Mouse (Mus musculus): ENCODE measurements around the gene Trank1. TPM values are rescaled to one million over a fixed set of nuclear protein-coding genes. Genes with fewer than 3 reads are reported as not detected.

Gene Trank1
- polyA plus RNA-seq, 1 experiment from 2014 or later: 0.06 TPM

- no peak overlapping the region for H3K27ac ChIP-seq (replicated peaks)
- 29% methylated on average over 2 of the region's 2 CpGs for WGBS (ENCODE audit: insufficient replicate concordance)
- no peaks in the 10 kb centered on the region for H3K27me3 ChIP-seq
- H3K4me1 ChIP-seq (replicated peaks): no peaks in the 10 kb centered on the region
- ATAC-seq (ENCODE audit: insufficient read depth): no peak
- no peak overlapping the region for H3K4me3 ChIP-seq (replicated peaks)
- H3K9me3 ChIP-seq (replicated peaks): no peaks in the 10 kb centered on the region
- H3K9ac ChIP-seq: no peak overlapping the region
- no peak overlapping the region for H3K4me2 ChIP-seq
- no peaks in the 10 kb centered on the region for H3K36me3 ChIP-seq (replicated peaks)
Measured at GRCm38 (mm10) chr9:111333790-111334189, 22.3 kb downstream of the Trank1 start.

DNA sequence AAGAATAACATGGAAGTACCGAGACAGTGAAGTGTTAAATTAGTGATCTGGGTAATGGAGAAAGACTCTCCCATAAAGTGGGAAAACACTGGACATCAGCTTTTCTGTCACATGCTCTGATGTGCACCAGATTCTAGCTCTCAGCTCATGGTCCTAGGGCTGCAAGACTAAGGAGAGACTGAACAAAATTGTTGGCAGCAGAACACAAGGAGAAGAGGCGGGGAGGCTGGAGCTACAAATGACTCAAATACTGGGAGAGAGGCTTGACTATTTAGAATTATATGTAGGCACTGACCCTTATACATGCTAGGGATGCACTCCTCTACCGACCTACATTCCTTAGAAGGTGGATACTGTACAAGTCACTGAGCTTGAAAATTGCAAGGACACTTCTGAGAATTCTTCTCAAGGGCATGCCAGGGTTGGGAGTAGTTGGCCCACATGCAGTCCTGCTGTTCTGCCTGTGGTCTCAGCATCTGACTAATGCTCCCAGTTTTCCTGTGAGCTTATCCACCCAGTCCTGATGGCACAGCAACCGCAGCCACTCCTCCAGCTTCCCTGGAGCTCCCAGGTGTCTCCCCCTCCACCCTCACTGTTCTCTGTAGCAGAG, 23.1 kb downstream of the Trank1 start:
- H3K4me2 ChIP-seq: no peak overlapping the region
- H3K9ac ChIP-seq: no peak overlapping the region
- no peaks in the 10 kb centered on the region for H3K36me3 ChIP-seq (replicated peaks)
- H3K4me1 ChIP-seq (replicated peaks): no peaks in the 10 kb centered on the region
- no peaks in the 10 kb centered on the region for H3K9me3 ChIP-seq (replicated peaks)
- no peak overlapping the region for H3K4me3 ChIP-seq (replicated peaks)
- 51% methylated on average over 4 of the region's 4 CpGs for WGBS (ENCODE audit: insufficient replicate concordance)
- no peak for ATAC-seq (ENCODE audit: insufficient read depth)
- H3K27ac ChIP-seq (replicated peaks): no peak overlapping the region
- H3K27me3 ChIP-seq: no peaks in the 10 kb centered on the region

DNA sequence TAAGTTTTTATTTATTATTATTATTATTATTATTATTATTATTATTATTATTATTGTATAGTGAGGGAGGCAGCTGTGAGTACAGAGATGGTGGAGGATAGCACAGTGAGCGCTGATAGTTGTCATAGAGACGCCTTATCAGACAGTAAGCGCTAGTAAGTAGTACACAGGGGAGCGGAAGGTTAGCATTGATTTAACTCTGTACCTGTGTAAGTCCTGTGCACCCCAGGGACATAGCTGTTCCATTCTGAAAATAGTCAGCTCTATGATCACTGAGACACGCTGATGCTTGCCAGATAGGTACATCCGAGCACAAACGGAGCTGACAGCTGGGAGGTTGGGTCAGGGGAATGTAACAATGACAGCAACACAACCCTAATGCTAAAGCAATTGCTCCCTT, 39.7 kb downstream of the Trank1 start:
- ATAC-seq (ENCODE audit: insufficient read depth): no peak
- H3K27ac ChIP-seq (replicated peaks): no peak overlapping the region
- no peak overlapping the region for H3K4me3 ChIP-seq (replicated peaks)
- H3K4me1 ChIP-seq (replicated peaks): no peaks in the 10 kb centered on the region
- WGBS (ENCODE audit: insufficient replicate concordance): 71% methylated on average over 7 of the region's 7 CpGs
- no peaks in the 10 kb centered on the region; the same call in 1 of the 2 replicates for H3K27me3 ChIP-seq
- H3K9ac ChIP-seq: no peak overlapping the region
- H3K9me3 ChIP-seq (replicated peaks): no peaks in the 10 kb centered on the region
- no peak overlapping the region for H3K4me2 ChIP-seq
- no peaks in the 10 kb centered on the region for H3K36me3 ChIP-seq (replicated peaks)

GRCm38 (mm10) chr9:111351641-111352040, 40.1 kb downstream of the Trank1 start:
- Histone ChIP-seq H3K9me3 (replicated peaks) (no peaks in the 10 kb centered on the region), H3K4me1 (replicated peaks) (no peaks in the 10 kb centered on the region), H3K9ac (no peak overlapping the region), H3K4me2 (no peak overlapping the region), H3K27me3 (no peaks in the 10 kb centered on the region; the same call in 1 of the 2 replicates), H3K4me3 (replicated peaks) (no peak overlapping the region), H3K27ac (replicated peaks) (no peak overlapping the region), H3K36me3 (replicated peaks) (no peaks in the 10 kb centered on the region)
- 43% methylated on average over 1 of the region's 1 CpGs for WGBS (ENCODE audit: insufficient replicate concordance)
- no peak for ATAC-seq (ENCODE audit: insufficient read depth)

DNA sequence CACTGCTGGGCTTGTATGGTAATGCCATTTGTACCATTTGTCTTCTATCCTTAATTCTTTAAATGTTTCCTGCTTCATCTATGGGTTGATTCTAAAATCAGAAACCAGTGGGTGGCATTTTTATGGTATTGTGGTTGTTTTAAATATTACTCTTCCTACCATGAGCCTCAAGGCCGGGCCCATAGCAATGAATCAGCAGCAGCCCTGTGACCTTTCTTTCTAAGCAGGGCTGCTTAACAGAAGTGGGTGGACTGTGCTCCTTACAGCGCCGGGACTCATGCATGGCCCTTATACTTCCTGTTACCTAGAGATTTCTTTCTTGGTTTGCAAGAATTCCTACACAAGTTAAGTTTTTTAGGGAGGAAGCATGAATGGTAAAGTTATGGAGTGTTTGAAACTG, 41.1 kb downstream of the Trank1 start:
- Histone ChIP-seq H3K4me3 (replicated peaks) (no peak overlapping the region), H3K27me3 (no peaks in the 10 kb centered on the region; the same call in 1 of the 2 replicates), H3K36me3 (replicated peaks) (no peaks in the 10 kb centered on the region), H3K9ac (no peak overlapping the region), H3K4me1 (replicated peaks) (no peaks in the 10 kb centered on the region), H3K27ac (replicated peaks) (no peak overlapping the region), H3K9me3 (replicated peaks) (no peaks in the 10 kb centered on the region), H3K4me2 (no peak overlapping the region)
- no peak for ATAC-seq (ENCODE audit: insufficient read depth)
- WGBS (ENCODE audit: insufficient replicate concordance): 56% methylated on average over 3 of the region's 3 CpGs

DNA sequence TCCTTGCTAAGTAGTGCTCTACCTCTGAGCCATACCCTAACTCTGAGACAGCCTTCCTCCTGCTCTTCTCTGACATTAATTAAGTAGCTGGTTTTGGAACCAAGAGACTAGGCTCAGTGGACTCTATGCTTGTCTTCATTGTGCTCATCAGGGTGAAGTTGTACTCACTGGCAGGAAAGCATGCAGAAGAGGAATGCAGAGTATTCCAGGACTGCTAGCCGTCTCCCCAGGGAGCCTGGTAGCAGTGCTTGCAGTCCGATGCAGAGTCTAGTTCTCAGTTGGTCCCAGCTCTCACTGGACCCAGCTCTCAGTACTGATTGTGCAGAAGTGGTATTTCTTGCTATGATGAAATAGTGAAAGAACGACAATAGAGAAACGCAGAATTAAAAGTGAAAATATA, 43.5 kb downstream of the Trank1 start:
- H3K27ac ChIP-seq (replicated peaks): no peak overlapping the region
- no peaks in the 10 kb centered on the region for H3K4me1 ChIP-seq (replicated peaks)
- no peak overlapping the region for H3K4me3 ChIP-seq (replicated peaks)
- no peak overlapping the region for H3K4me2 ChIP-seq
- no peaks in the 10 kb centered on the region; the same call in 1 of the 2 replicates for H3K27me3 ChIP-seq
- H3K36me3 ChIP-seq (replicated peaks): no peaks in the 10 kb centered on the region
- WGBS (ENCODE audit: insufficient replicate concordance): 65% methylated on average over 4 of the region's 4 CpGs
- H3K9ac ChIP-seq: no peak overlapping the region
- ATAC-seq (ENCODE audit: insufficient read depth): no peak
- H3K9me3 ChIP-seq (replicated peaks): no peaks in the 10 kb centered on the region

DNA sequence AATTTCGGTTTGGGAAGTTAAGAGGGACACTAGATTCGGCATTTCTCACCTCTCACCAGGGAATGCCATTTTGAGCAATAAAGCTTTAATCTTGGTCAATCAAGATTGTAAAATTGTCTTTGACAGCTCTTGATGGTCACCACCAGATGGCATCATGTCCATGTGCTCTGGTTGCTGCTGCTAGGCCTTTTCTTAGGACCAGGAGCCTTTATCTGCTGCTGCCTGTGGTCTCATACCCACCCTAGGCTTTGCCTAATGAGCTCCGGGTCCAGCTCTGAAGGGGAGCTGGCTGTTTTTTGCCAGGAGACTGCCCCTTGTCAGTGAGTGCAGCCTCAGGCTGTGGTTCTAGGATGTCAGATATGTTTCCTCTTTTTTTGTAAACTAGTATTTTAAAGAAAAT, 44.8 kb downstream of the Trank1 start:
- Histone ChIP-seq H3K9me3 (replicated peaks) (no peaks in the 10 kb centered on the region), H3K4me2 (no peak overlapping the region), H3K9ac (no peak overlapping the region), H3K4me1 (replicated peaks) (no peaks in the 10 kb centered on the region), H3K27ac (replicated peaks) (no peak overlapping the region), H3K36me3 (replicated peaks) (no peaks in the 10 kb centered on the region), H3K27me3 (no peaks in the 10 kb centered on the region; the same call in 1 of the 2 replicates), H3K4me3 (replicated peaks) (no peak overlapping the region)
- 21% methylated on average over 3 of the region's 3 CpGs for WGBS (ENCODE audit: insufficient replicate concordance)
- no peak for ATAC-seq (ENCODE audit: insufficient read depth)

- WGBS (ENCODE audit: insufficient replicate concordance): 44% methylated on average over 7 of the region's 7 CpGs
Measured at GRCm38 (mm10) chr9:111363656-111364055, 52.1 kb downstream of the Trank1 start.

GRCm38 (mm10) chr9:111367713-111368112, 56.2 kb downstream of the Trank1 start:
- Histone ChIP-seq H3K9ac (no peak overlapping the region), H3K36me3 (replicated peaks) (no peaks in the 10 kb centered on the region), H3K27me3 (no peaks in the 10 kb centered on the region), H3K4me2 (no peak overlapping the region), H3K4me1 (replicated peaks) (no peaks in the 10 kb centered on the region), H3K9me3 (replicated peaks) (no peaks in the 10 kb centered on the region), H3K4me3 (replicated peaks) (no peak overlapping the region), H3K27ac (replicated peaks) (no peak overlapping the region)
- ATAC-seq (ENCODE audit: insufficient read depth): no peak
- WGBS (ENCODE audit: insufficient replicate concordance): 57% methylated on average over 2 of the region's 2 CpGs

More at GRCm38 (mm10) chr9:111363656-111364055, 52.1 kb downstream of the Trank1 start:
- Histone ChIP-seq H3K4me3 (replicated peaks) (no peak overlapping the region), H3K4me2 (no peak overlapping the region), H3K4me1 (replicated peaks) (no peaks in the 10 kb centered on the region), H3K9me3 (replicated peaks) (no peaks in the 10 kb centered on the region), H3K27me3 (no peaks in the 10 kb centered on the region), H3K27ac (replicated peaks) (no peak overlapping the region), H3K9ac (no peak overlapping the region), H3K36me3 (replicated peaks) (no peaks in the 10 kb centered on the region)
- ATAC-seq (ENCODE audit: insufficient read depth): no peak

- H3K4me3 ChIP-seq (replicated peaks): no peak overlapping the region
- no peaks in the 10 kb centered on the region for H3K9me3 ChIP-seq (replicated peaks)
- no peaks in the 10 kb centered on the region for H3K36me3 ChIP-seq (replicated peaks)
- no peak overlapping the region for H3K9ac ChIP-seq
- 61% methylated on average over 3 of the region's 3 CpGs for WGBS (ENCODE audit: insufficient replicate concordance)
- H3K27me3 ChIP-seq: no peaks in the 10 kb centered on the region
- no peak for ATAC-seq (ENCODE audit: insufficient read depth)
- no peaks in the 10 kb centered on the region for H3K4me1 ChIP-seq (replicated peaks)
- H3K4me2 ChIP-seq: no peak overlapping the region
- H3K27ac ChIP-seq (replicated peaks): no peak overlapping the region
Measured at GRCm38 (mm10) chr9:111372079-111372478, 60.5 kb downstream of the Trank1 start.

GRCm38 (mm10) chr9:111377868-111378267, 66.3 kb downstream of the Trank1 start:
- H3K27me3 ChIP-seq: no peaks in the 10 kb centered on the region
- WGBS (ENCODE audit: insufficient replicate concordance): 69% methylated on average over 6 of the region's 6 CpGs
- H3K4me3 ChIP-seq (replicated peaks): no peak overlapping the region
- H3K9me3 ChIP-seq (replicated peaks): no peaks in the 10 kb centered on the region
- H3K36me3 ChIP-seq (replicated peaks): no peaks in the 10 kb centered on the region
- no peaks in the 10 kb centered on the region for H3K4me1 ChIP-seq (replicated peaks)
- no peak overlapping the region for H3K27ac ChIP-seq (replicated peaks)
- H3K4me2 ChIP-seq: no peak overlapping the region
- ATAC-seq (ENCODE audit: insufficient read depth): no peak
- H3K9ac ChIP-seq: no peak overlapping the region

All from liver, embryonic 15.5 days (tissue).